Mouse (Mus musculus) forebrain, embryonic 15.5 days (tissue): ENCODE results near the gene Lasp1. TPM values are rescaled to one million over a fixed set of nuclear protein-coding genes. Genes with fewer than 3 reads are reported as not detected.
A peak's percentile ranks its signal among the peaks of the same experiment; 100 is the strongest.

ENCODE experiments used
- ATAC-seq: fragments of 200-750 bp; cut with Nextera tagmentation; replicated peaks from 2 replicates; pipeline ENCODE4 v1.8.0; 2017; ENCODE audit warnings: mild to moderate bottlenecking, moderate TSS enrichment, moderate library complexity
- H3K27ac ChIP-seq: fragments of 300-500 bp; sonication (generic); replicated peaks from 2 replicates; pipeline ENCODE4 v1.5.1; 2015; ENCODE audit warnings: mild to moderate bottlenecking, inconsistent platforms
- H3K27me3 ChIP-seq: fragments of 300-500 bp; sonication (generic); 2 replicates; pipeline ENCODE4 v1.6.1; 2015; ENCODE audit warnings: inconsistent platforms
- H3K36me3 ChIP-seq: fragments of 300-500 bp; sonication (generic); 2 replicates; pipeline ENCODE4 v1.6.1; 2015; ENCODE audit warnings: mild to moderate bottlenecking, inconsistent platforms
- H3K4me1 ChIP-seq: fragments of 300-500 bp; sonication (generic); 2 replicates; pipeline ENCODE4 v1.6.1; 2015; ENCODE audit warnings: inconsistent platforms
- H3K4me2 ChIP-seq: fragments of 300-500 bp; sonication (generic); replicated peaks from 2 replicates; pipeline ENCODE4 v1.6.1; 2015; ENCODE audit warnings: mild to moderate bottlenecking, inconsistent platforms
- H3K4me3 ChIP-seq: fragments of 300-500 bp; sonication (generic); 2 replicates; pipeline ENCODE4 v1.5.1; 2015; ENCODE audit warnings: mild to moderate bottlenecking, inconsistent platforms
- H3K9ac ChIP-seq: fragments of 300-500 bp; sonication (generic); replicated peaks from 2 replicates; pipeline ENCODE4 v1.6.1; 2015; ENCODE audit warnings: mild to moderate bottlenecking, inconsistent platforms
- H3K9me3 ChIP-seq: fragments of 300-500 bp; sonication (generic); 2 replicates; pipeline ENCODE4 v1.6.1; 2016; ENCODE audit warnings: inconsistent platforms
- WGBS: fragments of 180-500 bp; shearing (Covaris S2); methylation state at CpG from one replicate; pipeline ENCODE4 v1.1.7; 2015; ENCODE audit warnings: mixed read lengths; 5-methylcytosine and 5-hydroxymethylcytosine counted together
- polyA plus RNA-seq: library from polyadenylated mRNA; unstranded; fragments of >200 nt; fragmentation: Nextera tagmentation; extraction: Ambion mirVana; gene quantifications from 2 replicates; pipeline ENCODE4 v1.2.1, GENCODE M21; 2015

Gene Lasp1
- polyA plus RNA-seq, 1 experiment from 2014 or later = 132 TPM

DNA sequence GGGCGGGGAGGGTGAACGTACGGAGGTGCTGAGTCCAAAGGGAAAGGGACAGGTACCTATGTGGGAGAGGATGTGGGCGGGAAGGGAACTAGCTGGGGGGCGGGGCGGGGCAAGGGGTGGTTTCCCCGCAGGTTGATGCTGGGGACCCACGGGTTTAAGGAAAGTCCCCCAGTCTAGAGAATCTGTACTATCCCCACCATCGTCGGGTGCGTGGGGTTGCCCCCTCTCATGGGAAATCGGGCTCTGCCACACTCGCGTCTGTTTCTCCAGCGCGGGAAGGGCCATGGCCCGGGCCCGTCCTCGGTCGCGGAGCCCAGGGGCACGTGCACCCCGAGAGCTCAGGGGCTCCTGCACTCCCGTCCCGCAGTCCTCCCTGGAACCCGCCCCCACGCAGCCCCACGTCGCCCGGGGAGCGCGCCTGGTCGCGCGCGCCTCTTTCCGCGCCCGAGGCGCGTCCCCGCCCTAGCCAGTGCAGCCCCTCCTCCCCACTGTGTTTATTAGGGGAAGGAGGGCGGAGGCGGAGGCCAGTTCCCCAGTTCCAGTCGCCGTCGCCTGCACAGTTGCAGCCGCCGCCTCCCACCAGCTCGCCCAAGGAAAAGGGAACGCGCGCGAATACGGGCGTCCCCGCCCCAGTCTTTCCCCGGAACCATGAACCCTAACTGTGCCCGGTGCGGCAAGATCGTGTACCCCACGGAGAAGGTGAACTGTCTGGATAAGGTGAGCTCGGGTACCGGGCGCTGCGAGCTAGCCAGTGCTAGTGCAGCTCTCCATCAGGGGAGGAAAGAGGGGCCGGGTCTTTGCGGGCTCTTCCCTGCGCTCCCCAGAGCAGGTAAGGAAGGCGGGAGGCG, 570 bp downstream of the Lasp1 start:
- WGBS = under 1% methylated on average over 71 of the region's 71 CpGs
- peak overlapping the region; percentile 98 for H3K4me3 ChIP-seq
- no peaks in the 10 kb centered on the region for H3K27me3 ChIP-seq
- peak overlapping the region; percentile 97 for H3K9ac ChIP-seq
- H3K36me3 ChIP-seq = no peaks in the 10 kb centered on the region
- peak overlapping the region; percentile 96 for H3K27ac ChIP-seq
- H3K9me3 ChIP-seq = no peaks in the 10 kb centered on the region
- ATAC-seq = peak; percentile 84
- H3K4me2 ChIP-seq = peak overlapping the region; percentile 58
- peaks cover 37% of the 10 kb centered on the region for H3K4me1 ChIP-seq

DNA sequence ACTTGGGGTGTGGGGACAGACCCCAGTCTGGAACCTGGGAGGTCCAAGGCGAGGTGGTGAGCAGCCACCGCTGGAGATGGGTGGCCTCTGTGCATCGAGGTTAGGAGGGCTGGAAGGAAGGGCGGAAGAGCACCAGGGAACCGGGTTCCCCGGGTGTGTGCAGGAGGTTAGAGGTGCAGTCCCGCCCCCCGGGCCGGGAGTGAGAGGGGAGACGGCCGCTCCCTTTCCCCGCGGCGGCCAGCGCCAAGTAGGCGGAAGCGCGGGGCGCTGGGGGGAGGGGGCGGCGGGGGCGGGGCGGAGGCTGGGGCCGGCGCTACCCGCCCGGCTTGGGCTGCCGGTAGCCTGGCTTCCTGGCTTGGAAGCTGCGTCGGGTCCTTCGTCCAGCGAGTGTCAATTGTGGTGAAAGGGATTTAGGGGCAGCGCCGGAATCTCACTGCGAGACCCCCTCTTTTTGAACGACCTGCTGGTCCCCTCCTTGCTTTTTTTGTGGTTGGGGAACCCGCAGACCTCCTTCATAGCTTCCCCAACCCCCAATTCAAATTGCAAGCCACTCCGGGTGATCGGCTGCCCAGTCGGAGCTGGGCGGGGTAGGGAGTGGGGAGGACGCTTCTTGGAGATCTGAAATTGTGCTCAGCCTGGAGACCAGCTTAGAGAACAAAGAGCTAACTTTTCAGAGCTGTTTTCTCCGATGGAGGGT, 1.3 kb downstream of the Lasp1 start:
- Histone ChIP-seq H3K27ac (peak overlapping the region; percentile 96), H3K27me3 (no peaks in the 10 kb centered on the region), H3K36me3 (no peaks in the 10 kb centered on the region), H3K4me1 (peaks cover 45% of the 10 kb centered on the region), H3K4me3 (peak overlapping the region; percentile 98), H3K4me2 (peak overlapping the region; percentile 58), H3K9me3 (no peaks in the 10 kb centered on the region), H3K9ac (peak overlapping the region; percentile 97)
- WGBS = under 1% methylated on average over 27 of the region's 43 CpGs
- ATAC-seq = peak; percentile 62

DNA sequence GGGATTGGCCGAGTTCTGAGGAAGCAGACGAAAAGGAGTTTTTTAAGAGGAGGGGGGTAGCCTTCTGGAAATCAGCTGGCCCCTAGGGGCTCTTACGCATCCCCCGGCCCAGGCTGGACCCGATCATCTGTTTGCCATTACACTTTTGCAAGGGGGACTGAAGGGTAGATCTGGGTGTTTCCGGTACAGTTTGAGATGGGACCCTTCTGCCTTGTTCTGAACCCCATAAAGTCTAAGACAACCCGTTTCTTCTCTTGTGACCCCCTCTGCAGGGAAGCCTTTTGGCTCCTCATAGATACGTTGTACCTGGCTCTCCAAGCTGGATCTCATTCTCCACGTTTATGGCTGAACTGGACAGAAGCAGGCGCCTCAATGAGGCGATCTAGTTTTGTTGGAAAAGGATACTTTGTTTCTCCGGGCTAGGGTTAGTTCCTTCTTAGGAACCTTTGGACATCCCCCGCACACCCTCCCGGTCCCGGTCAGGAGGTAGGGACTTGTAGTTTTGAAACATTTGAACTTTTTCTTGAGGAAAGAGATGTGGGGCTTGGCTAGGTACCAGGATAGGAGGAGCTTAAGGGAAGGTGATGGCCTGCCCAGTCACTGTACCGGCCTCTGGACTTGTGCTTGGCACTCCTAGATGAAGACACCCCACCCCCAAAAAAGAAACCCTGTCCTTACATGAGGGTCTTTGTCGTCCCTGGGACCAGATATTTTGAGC, 2.0 kb downstream of the Lasp1 start:
- peaks cover 52% of the 10 kb centered on the region for H3K4me1 ChIP-seq
- peak overlapping the region; percentile 96 for H3K27ac ChIP-seq
- WGBS = 6% methylated on average over 17 of the region's 17 CpGs

DNA sequence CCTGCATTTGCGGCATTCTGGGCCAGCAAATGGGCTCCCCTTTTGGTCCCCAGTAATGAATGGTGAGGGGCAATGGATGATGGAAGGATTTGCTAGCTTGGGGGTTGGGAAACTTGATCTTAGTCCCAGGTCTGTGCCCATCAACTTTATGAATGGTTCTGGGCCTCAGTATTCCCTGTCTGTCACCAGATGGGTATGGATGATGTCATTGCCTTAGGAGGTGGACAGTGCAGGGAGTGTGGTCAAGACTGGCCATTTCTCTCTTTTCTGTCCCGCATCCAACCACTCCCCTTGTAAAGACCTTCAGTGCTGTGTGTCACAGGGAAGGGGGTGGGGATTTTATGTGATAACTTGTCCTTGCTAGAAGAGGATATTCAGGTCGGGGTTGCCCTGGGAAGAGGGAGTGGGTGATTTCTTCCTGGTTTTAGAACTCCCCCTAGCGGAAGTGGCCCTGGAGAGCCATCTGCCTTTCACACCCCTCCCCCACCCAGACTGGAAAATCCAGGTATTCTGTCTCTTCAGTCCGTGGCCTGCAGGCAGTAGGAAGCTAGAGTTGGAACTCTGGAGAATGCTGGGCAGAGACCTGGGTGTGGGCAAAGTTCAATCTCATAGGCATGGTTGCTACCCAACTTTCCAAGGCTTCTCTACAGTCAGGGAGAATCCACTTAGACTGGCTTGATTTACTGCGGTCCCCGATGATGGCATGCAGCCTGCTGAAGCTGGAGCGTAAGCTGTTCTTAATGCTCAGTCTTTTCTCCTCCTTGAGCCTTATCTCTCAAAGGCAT, 2.8 kb downstream of the Lasp1 start:
- WGBS = 34% methylated on average over 8 of the region's 8 CpGs
- H3K9ac ChIP-seq = peak overlapping the region; percentile 97
- no peaks in the 10 kb centered on the region for H3K27me3 ChIP-seq
- H3K4me3 ChIP-seq = peak overlapping the region; percentile 98
- peaks cover 60% of the 10 kb centered on the region for H3K4me1 ChIP-seq
- no peaks in the 10 kb centered on the region for H3K9me3 ChIP-seq
- H3K36me3 ChIP-seq = no peaks in the 10 kb centered on the region
- no peak for ATAC-seq
- H3K27ac ChIP-seq = 0 out of 2 replicates have a peak overlapping the region, but pooled peaks have one; percentile 96
- H3K4me2 ChIP-seq = peak overlapping the region; percentile 58

More for the DNA sequence above, 2.0 kb downstream of the Lasp1 start:
- ATAC-seq = no peak
- Histone ChIP-seq H3K4me3 (peak overlapping the region; percentile 98), H3K27me3 (no peaks in the 10 kb centered on the region), H3K9ac (peak overlapping the region; percentile 97), H3K4me2 (peak overlapping the region; percentile 58), H3K9me3 (no peaks in the 10 kb centered on the region), H3K36me3 (no peaks in the 10 kb centered on the region)

DNA sequence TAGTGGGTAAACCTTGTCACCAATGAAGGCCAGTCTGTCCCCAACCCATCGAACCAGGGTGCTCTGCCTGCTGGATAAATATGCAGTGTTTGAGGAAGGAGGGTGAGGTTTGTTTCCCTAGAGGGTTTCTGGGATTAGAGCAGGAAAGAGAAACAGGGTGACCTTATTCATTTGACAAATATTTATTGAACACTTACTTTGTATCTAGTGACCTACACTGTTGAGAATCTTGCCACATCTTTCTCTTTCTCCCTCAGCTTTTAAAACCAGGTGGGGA, 3.3 kb downstream of the Lasp1 start:
- H3K4me3 ChIP-seq = peak overlapping the region; percentile 98
- ATAC-seq = no peak
- H3K27ac ChIP-seq = no peak overlapping the region
- peaks cover 64% of the 10 kb centered on the region for H3K4me1 ChIP-seq
- peak overlapping the region; percentile 97 for H3K9ac ChIP-seq
- WGBS = 43% methylated on average over 1 of the region's 1 CpGs
- H3K9me3 ChIP-seq = no peaks in the 10 kb centered on the region
- no peaks in the 10 kb centered on the region for H3K27me3 ChIP-seq
- peak overlapping the region; percentile 58 for H3K4me2 ChIP-seq
- H3K36me3 ChIP-seq = no peaks in the 10 kb centered on the region

DNA sequence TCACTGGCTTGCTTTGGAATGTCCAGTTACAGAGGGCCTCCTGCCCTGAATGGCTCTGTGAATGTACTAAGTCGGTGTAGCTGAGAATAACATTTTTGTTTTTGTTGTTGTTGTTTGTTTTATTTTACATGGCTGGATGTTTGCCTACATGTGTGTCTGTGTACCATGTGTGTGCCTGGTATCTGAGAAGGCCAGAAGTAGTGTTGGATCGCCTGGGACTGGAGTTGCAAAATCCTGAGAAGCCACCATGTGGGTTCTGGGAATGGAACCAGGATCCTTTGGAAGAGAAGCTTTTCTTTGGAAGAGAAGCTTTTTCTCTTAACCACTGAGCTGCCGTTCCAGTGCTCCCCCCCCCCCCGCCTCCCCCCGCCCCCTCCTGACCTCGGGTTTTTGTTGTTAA, 3.7 kb downstream of the Lasp1 start:
- no peaks in the 10 kb centered on the region for H3K9me3 ChIP-seq
- H3K4me3 ChIP-seq = peak overlapping the region; percentile 98
- no peak overlapping the region for H3K9ac ChIP-seq
- H3K27me3 ChIP-seq = no peaks in the 10 kb centered on the region
- WGBS = 26% methylated on average over 6 of the region's 6 CpGs
- peaks cover 66% of the 10 kb centered on the region for H3K4me1 ChIP-seq
- H3K36me3 ChIP-seq = peaks cover under 1% of the 10 kb centered on the region
- no peak for ATAC-seq
- peak overlapping the region; percentile 58 for H3K4me2 ChIP-seq
- no peak overlapping the region for H3K27ac ChIP-seq

DNA sequence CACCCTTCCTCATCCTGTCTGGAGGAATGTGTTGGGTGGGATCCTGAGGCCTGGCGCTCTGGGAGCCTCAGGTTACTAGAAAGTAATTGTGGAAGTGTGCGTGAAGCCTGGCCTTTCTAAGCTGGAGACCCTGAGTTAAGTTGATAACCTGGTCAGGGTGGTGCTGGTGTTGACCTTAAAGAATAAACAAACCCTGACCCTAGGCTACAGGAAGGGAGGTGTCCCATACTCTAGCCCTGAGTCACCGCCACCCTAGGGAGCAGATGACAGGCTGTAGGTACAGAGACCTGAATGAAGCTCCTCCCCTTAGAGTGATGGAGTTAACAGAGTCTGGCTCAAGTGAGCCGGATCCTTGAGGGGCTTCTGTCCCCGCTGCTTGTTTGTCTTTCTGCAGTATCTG, 5.0 kb downstream of the Lasp1 start:
- Histone ChIP-seq H3K27ac (no peak overlapping the region), H3K27me3 (no peaks in the 10 kb centered on the region), H3K36me3 (peaks cover 7% of the 10 kb centered on the region), H3K9ac (no peak overlapping the region), H3K4me1 (peaks cover 74% of the 10 kb centered on the region), H3K9me3 (no peaks in the 10 kb centered on the region), H3K4me3 (no peak overlapping the region), H3K4me2 (no peak overlapping the region)
- ATAC-seq = no peak
- WGBS = 87% methylated on average over 5 of the region's 5 CpGs

DNA sequence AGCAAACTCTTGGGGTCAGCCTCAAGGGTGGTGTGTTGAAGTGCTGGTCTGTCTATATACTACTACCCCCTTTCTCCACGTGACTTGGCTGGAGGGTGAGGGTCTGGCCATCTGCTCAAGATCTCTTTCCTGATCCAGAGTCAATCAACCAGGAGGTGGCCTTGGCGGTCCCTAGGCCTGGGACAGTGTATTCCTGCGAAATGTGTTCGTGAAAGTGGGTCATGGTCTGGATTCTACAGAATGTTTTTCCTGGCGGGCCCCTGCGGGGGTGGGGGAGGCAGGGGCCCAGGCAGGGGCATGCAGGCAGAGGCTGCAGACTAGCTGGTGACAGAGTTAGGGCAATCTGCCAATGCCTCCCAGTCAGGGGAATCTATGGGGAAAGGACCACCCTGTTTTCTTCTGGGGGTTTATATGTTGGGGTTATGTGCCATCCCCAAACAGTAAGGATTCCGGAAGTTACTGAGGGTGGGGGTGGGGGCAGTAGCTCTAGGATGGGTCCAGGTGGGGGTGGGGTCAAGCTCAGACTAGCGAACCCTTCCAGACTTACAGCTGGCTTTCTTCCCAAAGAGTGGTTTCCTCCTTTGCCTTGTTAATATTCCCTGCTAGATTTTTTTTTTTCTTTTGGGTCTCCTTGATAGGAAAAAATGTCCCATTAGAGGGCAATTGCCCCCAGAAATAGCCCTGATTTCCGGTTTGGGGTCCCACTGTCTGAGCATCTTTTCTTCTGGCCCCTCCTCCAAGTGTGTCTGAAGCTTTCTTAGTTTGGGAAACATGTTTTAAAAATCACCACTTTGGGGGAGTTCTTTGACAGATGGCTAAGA, 6.3 kb downstream of the Lasp1 start:
- H3K4me2 ChIP-seq = peak overlapping the region; percentile 31
- H3K4me1 ChIP-seq = peaks cover 85% of the 10 kb centered on the region
- 13% methylated on average over 9 of the region's 9 CpGs for whole genome bisulfite sequencing
- peak; percentile 30 for ATAC-seq
- no peaks in the 10 kb centered on the region for H3K27me3 ChIP-seq
- peaks cover 10% of the 10 kb centered on the region for H3K36me3 ChIP-seq
- peak overlapping the region; percentile 19; the same call in 1 of the 2 replicates for H3K9ac ChIP-seq
- H3K27ac ChIP-seq = peak overlapping the region; percentile 69
- no peaks in the 10 kb centered on the region for H3K9me3 ChIP-seq
- peak overlapping the region; percentile 9; the same call in 1 of the 2 replicates for H3K4me3 ChIP-seq

DNA sequence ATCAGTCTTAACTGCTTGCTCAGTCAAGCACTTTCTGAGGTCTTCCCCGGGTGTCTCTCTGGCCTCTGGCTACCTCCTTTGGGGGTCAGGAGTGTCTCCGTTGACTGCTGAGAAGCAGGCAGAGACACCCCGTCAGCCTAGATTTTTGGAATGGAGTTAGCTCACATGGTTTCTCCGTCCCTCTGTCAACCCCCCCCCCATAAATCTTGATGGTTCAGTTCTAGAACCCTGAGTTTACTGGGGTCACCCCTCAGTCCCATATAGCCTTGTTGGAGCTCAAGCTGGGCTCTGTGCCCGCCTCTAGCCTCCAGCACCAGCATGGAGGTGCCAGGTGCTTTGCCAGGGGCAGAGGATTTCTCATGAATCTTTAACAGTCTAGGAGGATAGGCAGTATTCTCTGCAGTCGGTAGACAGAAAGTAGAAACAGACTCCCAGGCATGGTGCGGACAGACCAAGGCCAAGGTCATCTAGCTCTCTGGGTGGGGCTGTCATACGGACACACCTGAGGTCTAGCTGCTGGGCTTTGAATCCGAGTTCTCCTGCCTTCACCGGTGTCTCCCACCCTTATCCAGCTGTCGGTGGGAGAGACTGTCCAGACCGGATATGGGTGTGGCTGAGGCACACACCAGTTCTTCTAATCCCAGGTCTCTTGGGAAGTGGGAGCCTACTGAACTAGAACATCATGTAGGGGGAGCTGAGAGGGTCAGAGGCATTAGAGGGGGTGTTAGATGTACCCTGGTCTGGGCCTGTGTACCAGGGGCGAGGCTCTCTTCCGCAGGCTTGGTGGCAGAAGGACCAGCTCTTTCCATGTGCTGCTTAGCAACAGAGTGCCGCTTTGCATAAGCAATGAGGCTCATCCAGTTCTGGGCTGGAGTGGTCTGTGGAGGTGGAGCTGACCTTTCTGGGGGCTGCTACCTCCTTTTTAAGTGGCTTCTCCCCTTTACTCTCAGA, 7.1 kb downstream of the Lasp1 start:
- peak; percentile 24; the same call in 1 of the 2 replicates for ATAC-seq
- peak overlapping the region; percentile 11; the same call in 1 of the 2 replicates for H3K9ac ChIP-seq
- WGBS = 36% methylated on average over 15 of the region's 15 CpGs
- H3K36me3 ChIP-seq = peaks cover 10% of the 10 kb centered on the region
- H3K9me3 ChIP-seq = no peaks in the 10 kb centered on the region
- no peaks in the 10 kb centered on the region for H3K27me3 ChIP-seq
- peaks cover 90% of the 10 kb centered on the region for H3K4me1 ChIP-seq
- H3K4me2 ChIP-seq = peak overlapping the region; percentile 31
- H3K27ac ChIP-seq = peak overlapping the region; percentile 69
- H3K4me3 ChIP-seq = no peak overlapping the region

DNA sequence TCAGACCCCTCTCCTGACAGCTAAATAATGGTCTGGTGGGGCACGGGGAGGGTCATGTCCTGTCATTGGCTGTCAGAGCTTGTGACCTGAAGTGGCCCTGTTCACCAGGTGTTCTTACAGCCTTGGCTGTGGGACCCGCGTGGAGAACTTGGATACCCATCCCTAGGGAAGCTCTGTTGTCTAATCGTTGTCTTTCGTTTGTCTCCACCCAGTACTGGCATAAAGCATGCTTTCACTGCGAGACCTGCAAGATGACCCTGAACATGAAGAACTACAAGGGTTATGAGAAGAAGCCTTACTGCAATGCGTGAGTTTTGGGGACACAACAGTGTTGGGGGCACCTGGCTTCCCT, 7.8 kb downstream of the Lasp1 start:
- H3K4me1 ChIP-seq = peaks cover 90% of the 10 kb centered on the region
- H3K27ac ChIP-seq = 0 out of 2 replicates have a peak overlapping the region, but pooled peaks have one; percentile 69
- 0 out of 2 replicates have a peak overlapping the region, but pooled peaks have one; percentile 11 for H3K9ac ChIP-seq
- peak overlapping the region; percentile 31; the same call in 1 of the 2 replicates for H3K4me2 ChIP-seq
- H3K9me3 ChIP-seq = no peaks in the 10 kb centered on the region
- ATAC-seq = no peak
- H3K27me3 ChIP-seq = no peaks in the 10 kb centered on the region
- peaks cover 10% of the 10 kb centered on the region for H3K36me3 ChIP-seq
- WGBS = 68% methylated on average over 7 of the region's 7 CpGs
- no peak overlapping the region for H3K4me3 ChIP-seq
